Mouse (Mus musculus) gastrocnemius, postnatal 36 days (tissue): ENCODE data around the gene Defb22. TPM values are rescaled to one million over a fixed set of nuclear protein-coding genes. Genes with fewer than 3 reads are reported as not detected.

Experiments used
- DNase-seq, 2 experiments: peaks; one replicate each; pipeline ENCODE4 v3.0.0; 2022
- intact Hi-C: fragments of 180-260 bp; cut with DNase I; formaldehyde crosslinking; loops from one replicate; pipeline ENCODE4 v1.15.1; 2025
- total RNA-seq, 2 experiments: library from RNA; stranded (reverse); gene quantifications; 2 replicates each; pipeline ENCODE4 v1.2.3; 2021

Gene Defb22
- total RNA-seq, 2 experiments from 2014 or later, result not detected

DNA sequence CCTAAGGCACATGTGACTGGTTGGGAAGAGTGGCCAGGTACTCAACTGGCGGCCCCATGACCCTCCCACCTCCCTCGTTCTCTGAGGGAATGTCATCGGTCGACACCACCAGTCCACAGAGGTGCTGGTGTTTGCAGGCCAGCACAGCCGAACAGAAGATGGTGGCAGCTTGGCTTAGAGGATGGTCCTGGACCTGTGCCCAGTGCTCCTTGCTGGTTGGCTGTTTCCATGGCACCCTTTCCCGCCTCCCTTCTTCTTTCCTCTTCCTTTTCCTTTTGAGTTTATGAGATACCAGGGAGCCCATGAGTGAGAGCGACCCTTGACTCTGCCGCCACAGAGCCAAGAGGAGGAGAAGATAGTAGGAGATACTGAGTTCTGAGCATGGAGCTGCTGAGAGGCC is 46.7 kb downstream of the Defb22 start:
- intact Hi-C loops, result no loop called here
- DNase-seq, result no peak

DNA sequence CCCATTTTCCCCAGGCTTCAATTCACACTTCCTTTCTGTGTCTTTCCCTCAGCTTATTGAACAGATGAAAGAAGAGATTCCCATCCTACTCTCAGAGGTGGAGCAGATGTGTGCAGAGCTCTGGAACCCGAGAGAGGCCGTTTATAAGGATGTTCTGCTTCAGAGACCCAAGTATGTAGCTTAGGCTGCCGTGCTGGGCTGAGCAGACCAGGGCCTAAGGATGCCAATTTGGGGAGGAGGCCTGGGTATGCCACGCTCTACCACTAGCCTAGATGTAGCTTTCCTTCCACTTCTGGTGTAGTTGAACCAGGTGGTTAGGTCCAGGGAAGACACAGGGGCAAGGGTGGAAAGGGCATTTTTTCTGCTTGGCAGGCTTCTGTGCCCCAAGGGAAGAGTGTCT is 47.6 kb downstream of the Defb22 start:
- no peak for DNase-seq

DNA sequence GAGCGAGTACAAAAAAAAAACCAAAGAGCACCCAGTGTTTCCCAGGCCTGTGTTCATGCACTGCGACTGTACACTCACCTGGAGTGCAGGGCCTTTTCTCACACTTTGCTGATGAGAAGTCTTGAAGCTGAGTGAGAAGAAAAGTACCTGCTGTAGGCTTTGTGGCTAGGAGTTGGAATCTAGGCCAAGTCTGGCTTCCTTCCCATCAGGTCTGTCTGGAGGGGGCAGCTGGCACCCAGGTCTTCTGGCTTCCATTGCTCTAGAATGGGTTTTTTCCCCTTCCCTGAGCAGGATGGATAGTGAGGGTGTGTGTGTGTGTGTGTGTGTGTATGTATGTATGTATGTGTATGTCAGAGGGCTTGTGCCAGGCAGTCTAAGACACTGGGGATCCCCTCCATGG is 50.1 kb downstream of the Defb22 start:
- DNase-seq, result no peak
- intact Hi-C loops, result no loop called here

More for the DNA sequence above, 47.6 kb downstream of the Defb22 start:
- intact Hi-C loops, result no loop called here

DNA sequence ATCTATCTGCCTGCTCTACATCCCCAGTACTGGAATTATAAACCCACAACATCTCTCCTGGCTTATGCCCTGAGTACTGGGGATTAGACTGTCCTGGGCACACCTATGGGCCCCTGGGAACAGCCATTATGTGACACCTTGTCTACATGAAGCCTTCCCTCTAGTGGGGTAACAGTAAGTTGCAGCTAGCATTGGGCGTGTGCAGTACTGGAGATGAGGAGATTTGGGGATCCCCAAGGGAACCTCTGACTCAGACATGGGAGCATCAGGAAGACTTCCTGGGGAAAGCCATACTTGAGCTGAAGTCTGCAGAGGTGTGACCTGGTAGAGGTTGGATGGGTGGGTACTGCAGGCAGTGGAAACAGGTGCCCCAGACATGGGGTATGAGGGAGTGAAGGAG is 51.0 kb downstream of the Defb22 start:
- DNase-seq, result no peak
- intact Hi-C loops, result no loop called here

DNA sequence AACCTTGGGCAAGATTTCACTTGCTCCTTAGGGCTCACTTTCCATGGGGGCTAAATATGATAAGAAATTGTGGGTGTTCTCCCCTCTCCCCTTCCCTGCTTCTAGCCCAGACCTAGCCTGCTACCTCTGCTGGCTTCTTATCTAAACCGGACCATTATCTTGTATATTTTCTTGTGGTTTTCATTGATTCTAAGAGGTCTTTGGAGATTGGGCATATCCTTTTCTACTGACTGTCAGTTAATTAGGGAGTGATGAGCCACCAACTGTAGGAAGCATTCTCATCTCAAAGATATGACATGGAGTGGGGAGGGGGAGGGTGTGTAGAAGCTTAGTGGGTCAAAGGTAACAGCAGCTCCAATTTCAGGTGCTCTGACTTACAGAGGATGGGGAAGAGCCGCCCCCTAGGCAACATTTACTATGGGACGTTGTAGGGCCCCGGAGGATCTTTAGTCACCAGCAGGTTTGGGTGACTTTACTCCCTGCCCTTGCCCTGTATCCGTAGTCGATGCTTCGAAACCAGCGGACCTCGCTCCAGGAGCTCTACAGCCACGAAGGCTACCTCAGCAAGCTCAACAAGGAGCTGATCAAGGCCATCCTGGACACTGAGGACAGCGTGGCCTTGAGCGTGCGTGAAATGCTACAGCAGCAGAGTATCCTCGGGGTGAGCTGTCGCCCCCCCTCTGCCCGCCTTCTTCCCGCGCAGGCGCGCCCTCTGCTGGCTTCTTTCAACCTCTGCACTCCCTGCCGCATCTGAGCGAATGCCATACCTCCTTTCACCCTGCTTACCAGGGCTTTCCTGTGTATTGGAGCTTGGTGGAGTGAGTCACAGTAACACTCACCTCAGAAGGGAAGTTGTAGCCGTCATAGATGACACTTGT is 52.7 kb downstream of the Defb22 start:
- peak; percentile 69 to 73 for DNase-seq
- intact Hi-C loops, result loop anchor here (1.0 kb wide), 1 partner anchor 45 kb away; no protein-coding TSS in a partner anchor

DNA sequence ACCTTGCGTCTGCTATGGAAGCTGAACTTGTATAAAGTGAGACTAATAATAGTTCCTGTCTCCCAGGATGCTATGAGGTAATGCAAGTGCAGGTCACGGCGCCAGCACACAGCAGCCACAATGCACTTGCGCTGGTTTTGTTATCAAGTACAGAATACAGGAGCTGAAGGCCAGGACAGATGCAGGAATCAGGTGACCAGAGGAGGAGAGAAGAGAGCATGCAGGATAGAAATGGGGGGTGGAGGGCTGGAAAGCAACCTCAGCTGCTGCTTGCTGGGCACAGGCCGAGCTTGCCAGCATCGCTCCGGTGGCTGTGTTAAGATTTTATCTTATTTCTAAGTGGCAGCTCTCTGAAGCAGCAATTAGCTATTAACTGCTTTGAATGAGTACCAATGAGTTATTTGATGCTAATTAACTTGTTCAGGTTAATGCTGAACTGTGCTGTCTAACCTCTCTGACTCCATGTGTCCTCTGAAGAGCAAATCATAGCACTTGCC is 53.5 kb downstream of the Defb22 start:
- intact Hi-C loops, result no loop called here
- DNase-seq, result no peak

Other genes with a start within 250 kb of the Defb22 start
- gene Tbc1d20, start 196.3 kb downstream of the Defb22 start, total RNA-seq, result 10 to 100 TPM; 21.8 to 26.8 TPM
- gene Rbck1, start 157.5 kb downstream of the Defb22 start, total RNA-seq, result 10 to 100 TPM; 24.4 to 31.6 TPM
- 1 to 10 TPM in 1 of 2 experiments, under 1 TPM in 1; 0.62 to 1.5 TPM for gene Trib3, start 146.1 kb downstream of the Defb22 start, total RNA-seq
- not detected for gene Nrsn2, start 113.5 kb downstream of the Defb22 start, total RNA-seq
- 1 to 10 TPM; 1.4 to 1.5 TPM for gene Sox12, start 92.1 kb downstream of the Defb22 start, total RNA-seq
- gene Zcchc3, start 75.1 kb downstream of the Defb22 start, total RNA-seq, result 1 to 10 TPM in 1 of 2 experiments, under 1 TPM in 1; 0.84 to 2.1 TPM
- gene 6820408C15Rik, start 74.6 kb downstream of the Defb22 start, total RNA-seq, result not detected
- not detected for gene Defb23, start 25.5 kb downstream of the Defb22 start, total RNA-seq
- not detected for gene Defb20, start 13.1 kb downstream of the Defb22 start, total RNA-seq
- not detected for gene Defb26, start 21.6 kb upstream of the Defb22 start, total RNA-seq
- not detected for gene Defb28, start 28.1 kb upstream of the Defb22 start, total RNA-seq
- not detected for gene Defb29, start 50.0 kb upstream of the Defb22 start, total RNA-seq
- gene Gm17416, start 79.2 kb upstream of the Defb22 start, total RNA-seq, result not detected
- gene Defb21, start 82.6 kb upstream of the Defb22 start, total RNA-seq, result not detected
- not detected for gene Defb19, start 90.2 kb upstream of the Defb22 start, total RNA-seq
- not detected for gene Defb45, start 109.3 kb upstream of the Defb22 start, total RNA-seq
- gene Defb36, start 114.2 kb upstream of the Defb22 start, total RNA-seq, result not detected
- gene Defb25, start 132.9 kb upstream of the Defb22 start, total RNA-seq, result not detected
- gene Rem1, start 136.8 kb upstream of the Defb22 start, total RNA-seq, result 1 to 10 TPM; 2.7 to 3.6 TPM
- 10 to 100 TPM; 30.1 to 35.1 TPM for gene H13, start 179.3 kb upstream of the Defb22 start, total RNA-seq
- gene Mcts2, start 196.9 kb upstream of the Defb22 start, total RNA-seq, result 10 to 100 TPM in 1 of 2 experiments, 1 to 10 TPM in 1; 9.6 to 12.1 TPM
- gene Id1, start 246.1 kb upstream of the Defb22 start, total RNA-seq, result 10 to 100 TPM; 11.5 to 17.7 TPM